Mouse (Mus musculus): ENCODE results near the gene Gstt4.

GRCm38 (mm10) chr10:75856976-75857375 is 34.6 kb upstream of the Gstt4 start:
- TF ChIP-seq CTCF (IDR thresholded peaks at IDR 0.05; ENCODE audit: low read depth, low read length) (no peak), GATA1 (IDR thresholded peaks at IDR 0.05; ENCODE audit: borderline replicate concordance, low read length) (no peak)
